Mouse (Mus musculus): ENCODE measurements around the gene Homer1. TPM values are rescaled to one million over a fixed set of nuclear protein-coding genes. Genes with fewer than 3 reads are reported as not detected.

Gene Homer1
- polyA plus RNA-seq, 1 experiment from 2014 or later = 14.9 TPM

DNA sequence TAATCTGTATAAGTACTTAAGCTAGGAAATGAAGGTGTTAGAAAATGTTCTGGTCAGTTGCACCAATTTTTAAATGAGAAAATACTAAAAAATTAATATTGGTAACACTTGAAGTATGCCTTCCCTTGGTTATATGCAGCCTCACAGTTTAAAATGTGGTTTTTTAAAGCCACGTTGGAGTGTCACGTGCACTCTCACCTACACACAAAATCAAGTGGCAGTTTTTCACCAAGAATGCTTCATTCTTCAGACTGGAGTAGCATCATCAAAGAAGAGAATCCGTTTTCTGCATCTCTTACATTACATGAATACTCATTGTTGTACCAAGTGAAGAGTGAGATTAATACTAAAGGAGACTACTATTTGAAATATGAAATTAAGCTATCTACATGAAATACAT, 7.1 kb downstream of the Homer1 start:
- H3K27me3 ChIP-seq = no peaks in the 10 kb centered on the region
- H3K9ac ChIP-seq (replicated peaks) = no peak overlapping the region
- H3K4me3 ChIP-seq = no peak overlapping the region
- H3K27ac ChIP-seq (replicated peaks) = no peak overlapping the region
- no peaks in the 10 kb centered on the region for H3K9me3 ChIP-seq
- H3K4me1 ChIP-seq = peaks cover 22% of the 10 kb centered on the region
- no peaks in the 10 kb centered on the region for H3K36me3 ChIP-seq
- ATAC-seq (ENCODE audit: low FRiP score, low read depth) = no peak
- WGBS = 60% methylated on average over 3 of the region's 3 CpGs
- peak overlapping the region; percentile 63 for H3K4me2 ChIP-seq (replicated peaks)

DNA sequence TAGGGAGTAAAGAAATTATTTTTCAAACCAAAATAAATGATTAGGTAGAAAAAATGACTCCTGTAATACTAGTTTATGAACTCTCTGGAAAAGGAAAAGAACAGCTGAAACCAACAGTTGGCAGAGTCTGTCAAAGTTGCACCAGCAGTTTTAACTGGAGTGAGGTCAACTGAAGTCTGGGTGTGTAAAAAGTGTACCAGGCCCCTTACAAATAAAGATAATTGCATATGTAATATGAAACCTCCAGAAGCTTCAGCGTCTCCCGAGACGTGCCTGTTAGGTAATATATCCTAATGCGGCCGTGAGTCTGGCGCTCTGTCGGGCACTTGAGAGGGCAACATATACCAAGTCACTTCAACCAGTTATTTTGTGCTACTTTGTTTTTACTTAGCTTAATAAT, 8.3 kb downstream of the Homer1 start:
- Histone ChIP-seq H3K9me3 (no peaks in the 10 kb centered on the region), H3K9ac (replicated peaks) (no peak overlapping the region), H3K36me3 (no peaks in the 10 kb centered on the region), H3K4me1 (peaks cover 22% of the 10 kb centered on the region), H3K4me3 (no peak overlapping the region), H3K27me3 (no peaks in the 10 kb centered on the region), H3K4me2 (replicated peaks) (peak overlapping the region; percentile 19; the same call in 1 of the 2 replicates), H3K27ac (replicated peaks) (no peak overlapping the region)
- ATAC-seq (ENCODE audit: low FRiP score, low read depth) = no peak
- 71% methylated on average over 7 of the region's 7 CpGs for WGBS

DNA sequence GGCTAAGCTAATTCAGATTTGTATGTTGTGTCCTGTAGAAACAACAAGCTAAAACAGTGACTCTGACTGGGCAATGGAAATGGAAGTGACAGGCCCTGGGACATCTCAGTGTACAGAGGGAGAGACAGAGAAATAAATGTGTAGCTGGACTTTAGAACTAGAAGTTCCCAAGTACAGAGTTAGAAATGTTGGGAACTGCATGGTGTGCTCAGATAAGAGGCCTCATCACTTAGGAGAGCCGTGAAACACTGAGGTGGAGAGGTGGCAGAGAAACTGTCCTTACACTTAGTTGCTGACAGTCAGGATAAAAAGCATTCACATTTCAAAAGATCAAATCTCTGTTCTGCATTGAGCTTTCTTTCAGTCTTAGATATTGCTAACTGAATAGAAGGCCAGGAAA, 9.9 kb downstream of the Homer1 start:
- no peak for ATAC-seq (ENCODE audit: low FRiP score, low read depth)
- no peak overlapping the region for H3K9ac ChIP-seq (replicated peaks)
- 69% methylated on average over 1 of the region's 1 CpGs for WGBS

DNA sequence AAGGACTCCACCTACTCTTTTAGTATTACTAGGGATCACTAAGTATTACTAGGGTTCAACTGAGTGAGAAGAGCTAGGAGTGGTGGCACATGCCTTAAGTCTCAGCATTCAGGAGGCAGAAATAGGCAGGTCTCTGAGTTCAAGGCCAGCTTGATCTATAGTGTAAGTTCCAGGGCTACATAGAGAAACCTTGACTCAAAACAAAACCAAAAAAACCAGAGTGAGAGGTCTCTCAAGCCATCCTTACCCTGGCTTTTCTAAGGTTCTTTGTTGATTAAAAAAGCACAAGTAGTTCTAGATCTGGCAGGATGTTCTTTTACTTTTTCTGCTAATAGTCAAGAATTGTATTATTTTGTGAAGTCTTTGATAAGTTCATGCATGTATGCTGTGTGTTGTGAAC, 13.1 kb downstream of the Homer1 start:
- Histone ChIP-seq H3K27ac (replicated peaks) (no peak overlapping the region), H3K4me1 (peaks cover 10% of the 10 kb centered on the region), H3K9me3 (0 out of 2 replicates have a peak, but pooled peaks cover 3% of the 10 kb centered on the region), H3K4me3 (no peak overlapping the region), H3K27me3 (no peaks in the 10 kb centered on the region), H3K36me3 (no peaks in the 10 kb centered on the region), H3K9ac (replicated peaks) (no peak overlapping the region), H3K4me2 (replicated peaks) (no peak overlapping the region)
- no peak for ATAC-seq (ENCODE audit: low FRiP score, low read depth)

More for the DNA sequence above, 9.9 kb downstream of the Homer1 start:
- Histone ChIP-seq H3K4me3 (no peak overlapping the region), H3K36me3 (no peaks in the 10 kb centered on the region), H3K4me2 (replicated peaks) (no peak overlapping the region), H3K9me3 (no peaks in the 10 kb centered on the region), H3K27ac (replicated peaks) (no peak overlapping the region), H3K27me3 (no peaks in the 10 kb centered on the region), H3K4me1 (peaks cover 22% of the 10 kb centered on the region)

DNA sequence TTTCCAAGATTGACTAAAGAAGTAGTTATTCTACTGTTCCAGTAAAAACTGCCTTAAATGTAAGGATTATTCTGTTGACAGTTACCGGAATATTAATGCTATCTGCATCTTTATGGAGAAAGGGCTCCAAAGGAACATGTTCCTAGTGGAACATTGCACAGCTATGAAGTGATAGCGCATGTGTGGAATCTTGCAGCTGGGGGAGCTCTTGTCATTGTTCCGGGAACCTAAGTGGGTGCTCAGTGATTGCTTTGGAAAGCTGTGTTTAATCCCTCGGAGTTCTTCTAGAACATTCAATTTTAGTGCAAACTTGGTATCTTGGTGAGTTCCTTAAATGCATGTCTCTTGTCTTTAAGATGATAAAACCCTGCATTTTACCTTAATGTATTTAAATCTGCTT, 14.9 kb downstream of the Homer1 start:
- Histone ChIP-seq H3K4me2 (replicated peaks) (no peak overlapping the region), H3K9ac (replicated peaks) (no peak overlapping the region), H3K27ac (replicated peaks) (no peak overlapping the region), H3K27me3 (no peaks in the 10 kb centered on the region), H3K36me3 (no peaks in the 10 kb centered on the region), H3K4me3 (no peak overlapping the region), H3K9me3 (0 out of 2 replicates have a peak, but pooled peaks cover 7% of the 10 kb centered on the region), H3K4me1 (no peaks in the 10 kb centered on the region)
- 87% methylated on average over 4 of the region's 4 CpGs for WGBS
- no peak for ATAC-seq (ENCODE audit: low FRiP score, low read depth)

DNA sequence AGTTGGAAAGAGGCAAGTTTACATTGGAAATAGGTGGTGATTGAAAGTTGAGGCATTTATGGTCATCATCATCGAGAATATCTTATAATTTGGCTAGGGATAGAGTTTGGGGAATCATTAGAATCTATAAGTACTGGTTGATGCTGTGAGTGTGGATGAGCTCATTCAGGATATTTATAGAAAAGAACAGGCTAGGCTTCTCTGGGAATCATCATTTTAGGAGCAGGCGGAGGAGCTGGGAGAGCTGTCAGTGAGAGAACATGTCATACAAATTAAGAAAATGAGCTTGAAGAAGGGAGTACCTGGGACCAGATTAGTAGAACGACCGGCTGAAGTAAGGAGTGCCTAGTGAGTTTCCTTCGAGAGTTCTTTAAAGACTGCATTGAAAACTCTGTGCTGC, 20.7 kb downstream of the Homer1 start:
- H3K9ac ChIP-seq (replicated peaks) = no peak overlapping the region
- ATAC-seq (ENCODE audit: low FRiP score, low read depth) = no peak
- H3K4me3 ChIP-seq = no peak overlapping the region
- no peak overlapping the region for H3K27ac ChIP-seq (replicated peaks)
- no peak overlapping the region for H3K4me2 ChIP-seq (replicated peaks)
- 92% methylated on average over 5 of the region's 5 CpGs for WGBS
- H3K9me3 ChIP-seq = 0 out of 2 replicates have a peak, but pooled peaks cover 7% of the 10 kb centered on the region
- H3K4me1 ChIP-seq = no peaks in the 10 kb centered on the region
- H3K27me3 ChIP-seq = no peaks in the 10 kb centered on the region
- H3K36me3 ChIP-seq = no peaks in the 10 kb centered on the region

DNA sequence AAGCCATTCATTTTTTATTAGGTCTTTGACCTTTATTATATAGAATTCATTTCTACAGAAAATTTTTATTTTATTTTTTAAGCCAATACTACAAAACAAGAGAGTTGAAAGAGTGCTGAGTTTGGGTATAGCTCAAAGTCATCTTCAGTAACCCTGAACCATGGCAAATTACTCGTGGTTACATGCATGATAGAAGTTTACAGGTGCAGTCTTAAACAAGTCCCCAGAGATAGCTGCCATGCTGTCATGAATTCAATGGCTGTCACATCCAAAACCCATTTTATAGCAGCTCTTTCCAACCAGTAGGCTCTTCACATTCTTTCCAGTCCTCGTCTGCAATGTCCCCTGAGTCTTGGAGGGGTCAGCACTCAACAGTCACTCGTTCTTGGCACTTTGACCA, 26.9 kb downstream of the Homer1 start:
- WGBS = 87% methylated on average over 3 of the region's 3 CpGs

DNA sequence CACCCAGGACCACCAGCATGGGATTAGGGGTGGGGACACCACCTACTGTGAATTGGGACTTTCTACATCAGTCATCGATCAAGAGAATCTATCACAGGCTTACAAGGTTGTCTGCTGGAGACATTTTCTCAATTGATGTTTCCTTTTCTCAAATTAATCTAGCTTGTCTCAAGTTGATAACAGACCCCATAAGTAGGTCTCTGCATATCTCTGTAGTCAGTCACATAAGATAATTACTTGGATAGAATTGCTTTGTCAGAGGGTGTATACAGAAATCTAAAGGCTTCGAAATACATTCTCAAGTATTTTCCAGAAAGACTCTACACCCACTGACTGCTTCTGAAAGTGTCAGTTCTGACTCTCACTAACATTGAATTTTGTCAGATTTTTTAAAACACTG, 32.3 kb downstream of the Homer1 start:
- WGBS = 93% methylated on average over 2 of the region's 2 CpGs
- no peak overlapping the region for H3K27ac ChIP-seq (replicated peaks)
- H3K36me3 ChIP-seq = no peaks in the 10 kb centered on the region
- no peaks in the 10 kb centered on the region for H3K27me3 ChIP-seq
- no peak for ATAC-seq (ENCODE audit: low FRiP score, low read depth)
- H3K9me3 ChIP-seq = no peaks in the 10 kb centered on the region
- H3K9ac ChIP-seq (replicated peaks) = no peak overlapping the region
- no peaks in the 10 kb centered on the region for H3K4me1 ChIP-seq
- H3K4me2 ChIP-seq (replicated peaks) = no peak overlapping the region
- H3K4me3 ChIP-seq = no peak overlapping the region

More for the DNA sequence above, 26.9 kb downstream of the Homer1 start:
- H3K4me1 ChIP-seq = no peaks in the 10 kb centered on the region
- no peak overlapping the region for H3K9ac ChIP-seq (replicated peaks)
- no peaks in the 10 kb centered on the region for H3K36me3 ChIP-seq
- no peak overlapping the region for H3K27ac ChIP-seq (replicated peaks)
- H3K9me3 ChIP-seq = no peaks in the 10 kb centered on the region
- no peak overlapping the region for H3K4me3 ChIP-seq
- H3K27me3 ChIP-seq = no peaks in the 10 kb centered on the region
- no peak for ATAC-seq (ENCODE audit: low FRiP score, low read depth)
- no peak overlapping the region for H3K4me2 ChIP-seq (replicated peaks)

DNA sequence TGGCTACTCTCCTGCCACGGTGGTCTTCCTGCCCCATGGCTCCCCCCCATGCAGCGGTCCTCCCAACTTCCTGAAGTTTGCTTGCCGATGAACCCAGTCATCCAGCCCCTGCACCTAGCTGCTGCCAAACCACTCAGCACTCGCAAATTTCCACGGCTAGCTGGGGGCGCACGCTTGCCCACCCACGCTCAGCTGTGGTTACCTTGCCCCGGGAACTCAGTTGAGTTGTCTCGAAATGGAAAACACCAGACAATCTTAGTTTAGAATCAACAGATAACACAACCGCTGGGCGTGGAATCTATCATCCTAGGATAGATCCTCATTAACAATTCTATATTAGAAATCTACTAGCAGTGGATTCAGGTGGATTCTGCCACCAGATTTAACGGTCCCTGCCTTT, 33.1 kb downstream of the Homer1 start:
- 95% methylated on average over 13 of the region's 13 CpGs for WGBS
- H3K9ac ChIP-seq (replicated peaks) = no peak overlapping the region
- no peaks in the 10 kb centered on the region for H3K36me3 ChIP-seq
- no peak overlapping the region for H3K27ac ChIP-seq (replicated peaks)
- H3K4me1 ChIP-seq = no peaks in the 10 kb centered on the region
- no peak for ATAC-seq (ENCODE audit: low FRiP score, low read depth)
- H3K27me3 ChIP-seq = no peaks in the 10 kb centered on the region
- no peak overlapping the region for H3K4me2 ChIP-seq (replicated peaks)
- no peak overlapping the region for H3K4me3 ChIP-seq
- no peaks in the 10 kb centered on the region for H3K9me3 ChIP-seq

DNA sequence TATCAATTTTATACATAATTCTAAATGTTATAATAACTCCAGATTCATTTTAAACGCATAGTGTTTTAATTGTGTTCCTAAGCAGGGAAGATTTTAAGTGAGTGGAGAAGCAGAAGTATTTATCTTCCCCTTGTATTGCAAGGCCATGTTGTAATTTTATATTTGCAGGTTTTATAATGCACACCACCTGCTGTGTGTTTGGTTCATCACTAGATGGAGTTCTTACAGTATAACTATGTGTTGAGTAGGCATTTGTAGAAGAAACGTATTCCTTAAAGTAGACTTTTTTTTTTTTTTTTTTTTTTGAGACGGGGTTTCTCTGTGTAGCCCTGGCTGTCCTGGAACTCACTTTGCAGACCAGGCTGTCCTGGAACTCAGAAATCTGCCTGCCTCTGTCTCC, 35.9 kb downstream of the Homer1 start:
- no peak overlapping the region for H3K4me2 ChIP-seq (replicated peaks)
- 90% methylated on average over 3 of the region's 3 CpGs for WGBS
- no peak overlapping the region for H3K9ac ChIP-seq (replicated peaks)
- H3K4me1 ChIP-seq = no peaks in the 10 kb centered on the region
- H3K9me3 ChIP-seq = no peaks in the 10 kb centered on the region
- no peaks in the 10 kb centered on the region for H3K27me3 ChIP-seq
- H3K27ac ChIP-seq (replicated peaks) = no peak overlapping the region
- H3K36me3 ChIP-seq = no peaks in the 10 kb centered on the region
- no peak for ATAC-seq (ENCODE audit: low FRiP score, low read depth)
- no peak overlapping the region for H3K4me3 ChIP-seq

DNA sequence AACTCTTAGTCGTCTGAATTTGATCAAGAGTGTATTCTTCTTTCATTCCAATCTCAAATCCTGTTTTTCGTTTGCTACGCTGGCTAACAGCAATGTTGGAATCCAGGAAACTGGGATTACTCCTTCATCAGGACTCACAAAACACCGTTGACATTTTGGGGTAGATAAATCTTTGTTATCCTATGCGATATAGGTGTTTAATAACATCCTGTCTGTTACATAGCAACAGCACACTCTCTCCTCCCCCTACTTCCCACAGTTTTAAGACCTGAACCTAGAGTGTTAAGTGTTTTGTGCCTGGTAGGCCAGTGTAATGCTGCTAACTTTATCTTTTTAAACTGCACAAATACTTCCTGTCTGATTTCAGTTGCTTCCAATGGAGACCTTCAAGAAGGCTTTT, 39.0 kb downstream of the Homer1 start:
- no peak overlapping the region for H3K4me2 ChIP-seq (replicated peaks)
- H3K27me3 ChIP-seq = no peaks in the 10 kb centered on the region
- WGBS = 75% methylated on average over 5 of the region's 5 CpGs
- H3K27ac ChIP-seq (replicated peaks) = no peak overlapping the region
- no peak overlapping the region for H3K4me3 ChIP-seq
- H3K36me3 ChIP-seq = no peaks in the 10 kb centered on the region
- H3K9me3 ChIP-seq = no peaks in the 10 kb centered on the region
- no peak overlapping the region for H3K9ac ChIP-seq (replicated peaks)
- ATAC-seq (ENCODE audit: low FRiP score, low read depth) = no peak
- H3K4me1 ChIP-seq = no peaks in the 10 kb centered on the region

DNA sequence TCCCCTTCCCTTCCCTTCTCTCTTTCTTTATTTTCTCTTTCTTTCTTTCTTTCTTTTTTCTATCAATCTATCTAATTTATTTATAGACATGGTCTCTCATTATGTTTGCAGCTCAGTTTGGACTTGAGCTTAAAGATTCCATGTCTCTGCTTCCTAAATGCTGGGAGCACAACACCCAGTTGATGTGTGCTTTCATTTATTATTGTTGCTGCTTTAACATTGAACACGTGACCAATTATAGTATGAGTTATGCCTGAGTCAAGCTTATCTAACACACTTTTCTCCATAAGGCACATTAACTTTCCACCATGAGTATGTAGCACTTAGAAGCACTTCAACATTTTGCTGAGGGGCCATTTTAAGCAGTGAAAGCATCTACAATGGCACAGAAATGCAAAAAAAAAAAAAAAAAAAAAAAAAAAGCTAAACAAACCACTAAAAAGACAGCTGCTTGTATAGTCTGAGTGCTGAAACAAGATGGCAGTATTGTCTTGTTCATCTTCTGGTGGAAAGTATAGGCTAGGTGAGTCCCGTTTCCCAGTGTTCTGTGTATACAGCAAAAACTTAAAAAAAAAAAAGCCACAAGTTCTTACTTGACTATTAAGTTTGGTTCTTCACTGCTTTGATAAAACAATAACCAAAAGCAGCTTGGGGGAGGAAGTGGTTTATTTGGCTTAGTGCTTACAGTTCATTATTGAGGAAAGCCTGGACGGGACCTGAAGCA, 41.3 kb downstream of the Homer1 start:
- WGBS = 89% methylated on average over 3 of the region's 3 CpGs
- ATAC-seq (ENCODE audit: low FRiP score, low read depth) = no peak
- no peak overlapping the region for H3K4me2 ChIP-seq (replicated peaks)
- H3K4me1 ChIP-seq = no peaks in the 10 kb centered on the region
- H3K9ac ChIP-seq (replicated peaks) = no peak overlapping the region
- H3K4me3 ChIP-seq = no peak overlapping the region
- H3K27ac ChIP-seq (replicated peaks) = no peak overlapping the region
- H3K27me3 ChIP-seq = no peaks in the 10 kb centered on the region
- H3K9me3 ChIP-seq = no peaks in the 10 kb centered on the region
- no peaks in the 10 kb centered on the region for H3K36me3 ChIP-seq

DNA sequence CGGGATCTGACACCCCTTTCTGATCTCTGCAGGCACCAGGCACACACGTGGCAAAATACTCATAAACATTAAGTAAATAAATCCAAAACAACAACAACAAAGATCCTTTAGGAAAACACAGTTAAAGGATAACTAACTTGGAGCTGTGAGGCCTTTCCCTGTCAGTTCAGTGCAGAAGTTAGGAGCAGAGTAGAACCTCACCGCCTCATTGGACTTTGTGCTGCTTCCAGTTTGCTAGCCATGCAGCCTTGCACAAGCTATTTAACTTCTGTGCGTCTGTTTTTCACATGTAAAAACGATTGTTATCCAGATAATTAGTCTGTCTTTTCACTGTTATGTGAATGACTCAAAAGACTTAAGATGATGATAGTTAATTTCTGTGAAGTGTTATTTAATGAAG, 43.2 kb downstream of the Homer1 start:
- H3K4me2 ChIP-seq (replicated peaks) = no peak overlapping the region
- H3K9ac ChIP-seq (replicated peaks) = no peak overlapping the region
- 84% methylated on average over 5 of the region's 5 CpGs for WGBS
- no peak overlapping the region for H3K4me3 ChIP-seq
- H3K4me1 ChIP-seq = no peaks in the 10 kb centered on the region
- H3K9me3 ChIP-seq = no peaks in the 10 kb centered on the region
- H3K27me3 ChIP-seq = no peaks in the 10 kb centered on the region
- H3K27ac ChIP-seq (replicated peaks) = no peak overlapping the region
- no peak for ATAC-seq (ENCODE audit: low FRiP score, low read depth)
- H3K36me3 ChIP-seq = no peaks in the 10 kb centered on the region
